Mouse (Mus musculus) forebrain, embryonic 11.5 days (tissue): ENCODE measurements around the gene Mynn. TPM values are rescaled to one million over a fixed set of nuclear protein-coding genes. Genes with fewer than 3 reads are reported as not detected.

Source experiments
- ATAC-seq: fragments of 200-750 bp; cut with Nextera tagmentation; replicated peaks from 2 replicates; pipeline ENCODE4 v1.8.0; 2017; ENCODE audit warnings: moderate TSS enrichment; ENCODE audit not compliant: low FRiP score
- DNase-seq: peaks from one replicate; pipeline ENCODE4 v3.0.0-alpha.2; 2017; ENCODE audit warnings: low spot score
- H3K27ac ChIP-seq: fragments of 300-500 bp; sonication (generic); 2 replicates; pipeline ENCODE4 v1.5.1; 2014; ENCODE audit warnings: low read depth, low read length
- H3K27me3 ChIP-seq: fragments of 300-500 bp; sonication (generic); 2 replicates; pipeline ENCODE4 v1.6.1; 2014; ENCODE audit warnings: mild to moderate bottlenecking, low read length, mixed read lengths; ENCODE audit not compliant: control insufficient read depth, insufficient read depth
- H3K36me3 ChIP-seq: fragments of 300-500 bp; sonication (generic); 2 replicates; pipeline ENCODE4 v1.6.1; 2014; ENCODE audit warnings: mild to moderate bottlenecking, low read length, moderate library complexity, mixed read lengths; ENCODE audit not compliant: control insufficient read depth, insufficient read depth
- H3K4me1 ChIP-seq: fragments of 300-500 bp; sonication (generic); replicated peaks from 2 replicates; pipeline ENCODE4 v1.6.1; 2014; ENCODE audit warnings: low read length, mixed read lengths; ENCODE audit not compliant: control insufficient read depth, insufficient read depth
- H3K4me2 ChIP-seq: fragments of 300-500 bp; sonication (generic); 2 replicates; pipeline ENCODE4 v1.6.1; 2014; ENCODE audit warnings: low read depth, mild to moderate bottlenecking, low read length, moderate library complexity, mixed read lengths; ENCODE audit not compliant: severe bottlenecking
- H3K4me3 ChIP-seq: fragments of 300-500 bp; sonication (generic); 2 replicates; pipeline ENCODE4 v1.5.1; 2014; ENCODE audit warnings: low read depth, low read length
- H3K9ac ChIP-seq: fragments of 300-500 bp; sonication (generic); 2 replicates; pipeline ENCODE4 v1.6.1; 2014; ENCODE audit warnings: low read length
- H3K9me3 ChIP-seq: fragments of 300-500 bp; sonication (generic); 2 replicates; pipeline ENCODE4 v1.6.1; 2016; ENCODE audit warnings: low read length, mixed read lengths; ENCODE audit not compliant: control insufficient read depth
- WGBS: fragments of 180-500 bp; shearing (Covaris S2); extraction: QIAGEN DNeasy Blood & Tissue Kit; methylation state at CpG from one replicate; pipeline ENCODE4 v1.1.7; 2014; 5-methylcytosine and 5-hydroxymethylcytosine counted together
- polyA plus RNA-seq: library from polyadenylated mRNA; unstranded; fragments of >200 nt; fragmentation: Nextera tagmentation; extraction: Ambion mirVana; gene quantifications from 2 replicates; pipeline ENCODE4 v1.2.1, GENCODE M21; 2014

The Mynn gene
- polyA plus RNA-seq, 1 experiment from 2014 or later: 36.4 TPM

- Histone ChIP-seq H3K9me3 (no peaks in the 10 kb centered on the region), H3K27ac (no peak overlapping the region)
- under 1% methylated on average over 62 of the region's 62 CpGs for WGBS
These were observed 6.6 kb upstream of the Mynn start for GRCm38 (mm10) chr3:30595111-30595832.

GRCm38 (mm10) chr3:30597271-30597670 is 4.6 kb upstream of the Mynn start:
- H3K4me3 ChIP-seq: no peak overlapping the region
- ATAC-seq (no peak), DNase-seq (no peak)
- H3K27me3 ChIP-seq: no peaks in the 10 kb centered on the region
- WGBS: 86% methylated on average over 7 of the region's 7 CpGs
- H3K9me3 ChIP-seq: no peaks in the 10 kb centered on the region
- no peak overlapping the region for H3K27ac ChIP-seq
- H3K36me3 ChIP-seq: no peaks in the 10 kb centered on the region
- no peak overlapping the region for H3K4me2 ChIP-seq
- H3K4me1 ChIP-seq: peaks cover 4% of the 10 kb centered on the region; the same call in 1 of the 2 replicates
- H3K9ac ChIP-seq: no peak overlapping the region

More at GRCm38 (mm10) chr3:30595111-30595832, 6.6 kb upstream of the Mynn start:
- DNase-seq (peak; percentile 77), ATAC-seq (peak; percentile 77)
- Histone ChIP-seq H3K4me1 (peaks cover 4% of the 10 kb centered on the region; the same call in 1 of the 2 replicates), H3K4me2 (peak overlapping the region; percentile 88), H3K27me3 (no peaks in the 10 kb centered on the region), H3K36me3 (no peaks in the 10 kb centered on the region), H3K9ac (peak overlapping the region; percentile 84), H3K4me3 (peak overlapping the region; percentile 76)

GRCm38 (mm10) chr3:30599711-30600545 is 1.9 kb upstream of the Mynn start, which contains the start of gene Actrt3:
Gene Actrt3, minus strand, starts transcription at chr3:30599939.
- Histone ChIP-seq H3K27me3 (no peaks in the 10 kb centered on the region), H3K36me3 (no peaks in the 10 kb centered on the region; the same call in 1 of the 2 replicates), H3K4me1 (peaks cover 7% of the 10 kb centered on the region), H3K4me2 (peak within 1 kb of the TSS; percentile 80), H3K27ac (no peak within 1 kb of the TSS; the same call in 1 of the 2 replicates), H3K9ac (peak within 1 kb of the TSS; percentile 59), H3K9me3 (no peaks in the 10 kb centered on the region), H3K4me3 (peak within 1 kb of the TSS; percentile 65)
- ATAC-seq: no peak
- WGBS: 1% methylated on average over 32 of the region's 32 CpGs
- DNase-seq: peak; percentile 81

- ATAC-seq (no peak), DNase-seq (peak; percentile 68)
- Histone ChIP-seq H3K27me3 (no peaks in the 10 kb centered on the region), H3K4me1 (peaks cover 7% of the 10 kb centered on the region), H3K9me3 (no peaks in the 10 kb centered on the region), H3K4me3 (peak overlapping the region; percentile 65), H3K36me3 (no peaks in the 10 kb centered on the region; the same call in 1 of the 2 replicates), H3K27ac (no peak overlapping the region; the same call in 1 of the 2 replicates), H3K4me2 (peak overlapping the region; percentile 80), H3K9ac (peak overlapping the region; percentile 59)
- under 1% methylated on average over 14 of the region's 14 CpGs for WGBS
These were observed 1.1 kb upstream of the Mynn start for GRCm38 (mm10) chr3:30600717-30601116.

GRCm38 (mm10) chr3:30601175-30601574 is 690 bp upstream of the Mynn start:
- Histone ChIP-seq H3K9ac (no peak overlapping the region), H3K4me2 (peak overlapping the region; percentile 80), H3K4me3 (peak overlapping the region; percentile 65), H3K4me1 (peaks cover 4% of the 10 kb centered on the region), H3K9me3 (no peaks in the 10 kb centered on the region), H3K27ac (no peak overlapping the region), H3K27me3 (no peaks in the 10 kb centered on the region), H3K36me3 (no peaks in the 10 kb centered on the region; the same call in 1 of the 2 replicates)
- WGBS: under 1% methylated on average over 17 of the region's 17 CpGs
- DNase-seq (peak; percentile 89), ATAC-seq (peak; percentile 32)

- peak overlapping the region; percentile 80 for H3K4me2 ChIP-seq
- no peaks in the 10 kb centered on the region for H3K9me3 ChIP-seq
- H3K4me3 ChIP-seq: peak overlapping the region; percentile 65
- no peak for ATAC-seq
- under 1% methylated on average over 13 of the region's 13 CpGs for WGBS
- peak overlapping the region; percentile 71; the same call in 1 of the 2 replicates for H3K9ac ChIP-seq
- H3K27ac ChIP-seq: peak overlapping the region; percentile 74
- no peaks in the 10 kb centered on the region; the same call in 1 of the 2 replicates for H3K36me3 ChIP-seq
- H3K4me1 ChIP-seq: peaks cover 4% of the 10 kb centered on the region
- DNase-seq: no peak
- no peaks in the 10 kb centered on the region for H3K27me3 ChIP-seq
These were observed 228 bp upstream of the Mynn start for GRCm38 (mm10) chr3:30601610-30602064.

- ATAC-seq (peak; percentile 59), DNase-seq (no peak)
- Histone ChIP-seq H3K4me2 (peak overlapping the region; percentile 63), H3K9me3 (no peaks in the 10 kb centered on the region), H3K4me3 (peak overlapping the region; percentile 65), H3K4me1 (peaks cover 4% of the 10 kb centered on the region), H3K36me3 (peaks cover 3% of the 10 kb centered on the region; the same call in 1 of the 2 replicates), H3K27me3 (no peaks in the 10 kb centered on the region), H3K9ac (peak overlapping the region; percentile 71), H3K27ac (peak overlapping the region; percentile 74)
- WGBS: under 1% methylated on average over 27 of the region's 27 CpGs
These were observed 854 bp downstream of the Mynn start for GRCm38 (mm10) chr3:30602740-30603098.

GRCm38 (mm10) chr3:30603256-30603655 is 1.4 kb downstream of the Mynn start:
- no peak overlapping the region for H3K27ac ChIP-seq
- DNase-seq (no peak), ATAC-seq (no peak)
- peaks cover 3% of the 10 kb centered on the region; the same call in 1 of the 2 replicates for H3K36me3 ChIP-seq
- WGBS: 32% methylated on average over 10 of the region's 10 CpGs
- H3K4me1 ChIP-seq: peaks cover 4% of the 10 kb centered on the region
- peak overlapping the region; percentile 71 for H3K9ac ChIP-seq
- H3K27me3 ChIP-seq: no peaks in the 10 kb centered on the region
- H3K4me2 ChIP-seq: peak overlapping the region; percentile 63
- H3K9me3 ChIP-seq: no peaks in the 10 kb centered on the region
- H3K4me3 ChIP-seq: peak overlapping the region; percentile 65
